Mouse (Mus musculus) T-cell, adult 66 days (primary cell): ENCODE data around the gene 4931414P19Rik. TPM values are rescaled to one million over a fixed set of nuclear protein-coding genes. Genes with fewer than 3 reads are reported as not detected.

Experiments used
- total RNA-seq, 2 experiments: library from RNA; stranded (reverse); gene quantifications; 3 replicates in 1 of 2; 4 replicates in 1 of 2; pipeline ENCODE4 v1.2.4; 2023

Gene 4931414P19Rik
- total RNA-seq = 1 to 10 TPM; 4.8 to 6.4 TPM

DNA sequence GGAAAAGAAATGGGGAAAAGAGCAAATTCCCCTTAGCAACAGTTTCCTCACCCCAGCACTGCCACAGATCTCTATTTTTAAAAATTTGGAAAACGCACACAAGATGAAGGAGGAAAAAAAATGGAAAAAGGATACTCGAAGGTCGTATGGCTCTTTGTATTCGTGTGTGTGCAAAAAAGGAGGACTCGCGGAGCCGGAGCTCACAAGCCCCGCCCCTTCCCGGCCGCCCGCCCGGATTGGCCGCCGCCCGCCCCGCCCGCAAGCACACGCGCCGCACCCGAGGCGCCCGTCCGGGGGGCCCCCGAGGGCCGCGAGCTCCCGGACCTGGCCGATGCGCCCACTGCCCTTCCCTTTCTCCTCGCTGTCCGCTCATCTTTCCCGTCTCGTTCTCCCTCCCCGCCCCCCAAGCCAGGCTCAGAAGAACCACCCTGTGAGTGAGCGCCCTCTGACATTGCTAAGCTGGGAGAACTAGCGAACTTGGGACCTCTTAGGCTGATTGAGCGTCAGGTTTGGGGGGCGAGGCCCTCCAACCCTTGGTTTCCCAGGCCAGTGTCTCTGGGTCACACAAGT lies at the start of gene 4931414P19Rik:
4931414P19Rik (minus strand) TSS at position 242 of the 570 bp plus-strand sequence.

DNA sequence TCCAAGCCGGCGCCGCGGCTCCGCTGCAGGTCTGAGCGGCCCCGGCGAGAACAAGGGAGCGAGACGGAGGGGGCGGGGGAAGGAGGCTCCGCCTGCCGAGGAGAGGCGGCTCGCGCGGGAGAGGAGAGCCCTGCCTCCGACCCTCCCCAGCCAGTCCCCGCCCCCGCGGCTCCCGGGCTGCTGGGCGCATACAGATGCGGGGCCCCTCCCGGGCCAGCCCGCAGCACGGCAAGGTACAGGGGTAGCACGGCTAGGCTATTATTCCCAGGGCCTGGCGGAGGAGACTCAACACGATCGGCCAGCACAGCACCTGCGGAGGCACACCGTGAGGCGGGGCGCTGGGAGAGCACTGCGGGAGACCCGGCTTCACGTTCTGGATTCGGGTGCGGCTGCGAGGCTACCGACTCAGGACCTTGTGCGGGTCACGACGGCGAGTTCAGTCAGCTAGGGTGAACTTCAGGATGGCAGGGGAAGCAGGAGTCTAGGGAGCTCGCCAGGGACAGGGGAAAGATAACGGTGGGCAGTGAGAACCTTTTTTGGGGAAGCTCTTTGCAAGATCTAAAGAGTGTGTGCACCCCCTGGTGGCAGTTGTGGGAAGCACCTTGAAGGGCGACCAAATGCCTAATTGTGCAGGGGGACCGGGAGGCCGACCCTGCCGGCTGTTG lies 35.6 kb upstream of the 4931414P19Rik start, which contains the start of gene Cdh24:
Cdh24 (minus strand) TSS at position 60 of the 665 bp plus-strand sequence.

DNA sequence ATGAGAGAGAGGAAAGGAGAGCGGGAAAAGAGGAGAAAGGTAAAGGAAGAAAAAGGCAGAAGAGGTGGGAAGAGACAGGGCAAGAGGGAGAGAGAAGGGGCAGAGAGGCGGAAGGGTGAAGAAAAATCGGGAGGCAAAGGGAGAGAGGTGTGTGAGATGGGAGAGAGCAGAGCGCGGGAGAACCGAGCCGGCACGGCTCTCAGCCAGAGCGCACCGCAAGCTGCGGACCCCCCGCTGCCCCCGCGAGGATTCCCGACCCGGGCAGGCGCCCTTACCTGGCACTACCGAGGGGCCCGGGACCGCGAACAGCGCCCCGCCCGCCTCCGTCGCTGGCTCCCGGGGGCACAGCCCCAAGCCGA lies 35.1 kb upstream of the 4931414P19Rik start, which contains the start of gene Gm17606:
Gm17606 (plus strand) TSS at position 7 of the 359 bp plus-strand sequence.

DNA sequence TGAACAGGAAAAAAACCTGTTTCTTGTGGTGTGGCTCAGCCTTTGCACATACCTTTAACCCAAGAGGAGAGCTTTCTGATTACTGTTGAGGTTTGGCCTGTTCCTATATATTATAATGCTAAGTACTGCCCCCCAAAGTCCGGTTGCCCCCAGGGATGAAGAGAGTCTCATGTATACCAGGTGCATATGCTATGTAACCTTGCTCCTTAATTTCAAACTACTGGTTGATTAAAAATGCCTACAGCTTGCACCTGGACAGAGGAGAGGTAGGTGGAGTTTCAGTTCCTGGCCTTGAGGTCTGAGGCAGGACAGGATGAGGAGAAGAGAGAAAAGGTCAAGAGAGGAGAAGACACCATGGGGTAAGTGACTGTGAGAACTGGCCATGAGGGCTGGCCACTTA lies 15.3 kb upstream of the 4931414P19Rik start, which contains the start of gene Psmb11:
Psmb11 (plus strand) TSS at position 301 of the 400 bp plus-strand sequence.

DNA sequence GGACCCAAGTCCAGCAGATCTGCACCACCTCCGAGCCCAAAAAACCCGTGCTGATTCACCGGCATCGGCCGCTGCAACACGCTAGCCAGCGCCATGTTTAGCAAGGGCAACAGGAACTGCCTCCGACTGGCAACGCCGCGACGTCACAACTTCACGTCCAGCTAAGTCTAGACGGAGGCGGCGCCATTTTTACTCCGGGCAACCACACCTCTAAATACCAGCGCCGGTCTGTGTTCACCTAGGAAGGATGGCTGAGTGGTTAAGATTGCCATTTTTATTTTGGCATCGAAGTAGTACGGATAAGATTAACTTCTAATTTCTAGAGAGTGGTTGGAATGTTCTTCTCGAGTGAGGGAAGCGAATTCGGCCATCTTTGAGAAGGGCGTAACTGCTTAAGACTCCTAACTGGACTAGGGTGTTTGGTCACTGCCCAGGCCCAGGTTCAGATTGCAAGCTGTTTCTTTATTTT lies 12.1 kb upstream of the 4931414P19Rik start, which contains the start of gene Psmb5:
Psmb5 (minus strand) TSS at position 126 of the 469 bp plus-strand sequence.

DNA sequence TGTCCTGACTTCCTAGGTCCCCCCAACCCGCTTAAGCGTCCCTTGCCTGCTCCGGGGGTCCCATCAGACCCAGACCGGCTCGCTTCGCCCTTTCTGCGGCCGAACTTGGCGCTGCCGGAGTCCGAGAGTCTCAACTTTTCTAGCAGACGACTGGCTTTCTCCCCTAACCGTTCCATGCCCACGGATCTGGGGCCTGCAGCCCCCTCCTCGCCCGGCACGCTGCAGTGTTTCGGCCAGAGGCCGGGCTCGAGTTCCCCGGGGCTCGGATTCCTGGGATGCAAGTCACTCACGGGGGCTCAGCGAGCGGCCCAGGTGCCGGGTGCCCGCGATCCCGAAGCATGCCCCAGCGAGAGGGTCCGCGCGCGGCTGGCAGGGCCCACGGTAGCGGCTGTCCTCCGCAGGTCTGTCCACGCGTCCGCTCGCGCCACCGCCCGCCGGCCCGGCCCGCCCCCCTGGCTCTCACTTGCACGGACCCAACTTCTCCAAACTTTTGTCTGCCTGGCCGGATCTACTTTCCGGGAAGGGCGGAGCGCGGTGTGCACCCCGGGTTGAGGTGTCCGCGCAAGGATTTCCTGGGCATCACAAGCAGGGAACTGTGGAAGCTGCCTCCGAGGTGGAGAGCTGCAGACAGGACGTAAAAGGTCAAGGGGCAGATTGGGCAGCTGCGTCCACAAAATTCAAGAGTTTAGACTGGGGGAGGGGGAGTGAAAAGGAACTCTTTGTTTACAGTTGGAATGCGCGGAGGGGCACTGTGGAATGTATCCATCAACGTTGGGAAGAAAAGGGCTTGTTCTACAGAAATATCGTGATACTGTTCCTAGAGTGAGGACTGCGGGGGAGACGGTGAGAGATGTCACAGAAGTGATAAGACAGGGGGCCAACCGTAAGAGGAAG lies 28.5 kb downstream of the 4931414P19Rik start, which contains the start of gene Ajuba:
Ajuba (minus strand) TSS at position 470 of the 894 bp plus-strand sequence.

DNA sequence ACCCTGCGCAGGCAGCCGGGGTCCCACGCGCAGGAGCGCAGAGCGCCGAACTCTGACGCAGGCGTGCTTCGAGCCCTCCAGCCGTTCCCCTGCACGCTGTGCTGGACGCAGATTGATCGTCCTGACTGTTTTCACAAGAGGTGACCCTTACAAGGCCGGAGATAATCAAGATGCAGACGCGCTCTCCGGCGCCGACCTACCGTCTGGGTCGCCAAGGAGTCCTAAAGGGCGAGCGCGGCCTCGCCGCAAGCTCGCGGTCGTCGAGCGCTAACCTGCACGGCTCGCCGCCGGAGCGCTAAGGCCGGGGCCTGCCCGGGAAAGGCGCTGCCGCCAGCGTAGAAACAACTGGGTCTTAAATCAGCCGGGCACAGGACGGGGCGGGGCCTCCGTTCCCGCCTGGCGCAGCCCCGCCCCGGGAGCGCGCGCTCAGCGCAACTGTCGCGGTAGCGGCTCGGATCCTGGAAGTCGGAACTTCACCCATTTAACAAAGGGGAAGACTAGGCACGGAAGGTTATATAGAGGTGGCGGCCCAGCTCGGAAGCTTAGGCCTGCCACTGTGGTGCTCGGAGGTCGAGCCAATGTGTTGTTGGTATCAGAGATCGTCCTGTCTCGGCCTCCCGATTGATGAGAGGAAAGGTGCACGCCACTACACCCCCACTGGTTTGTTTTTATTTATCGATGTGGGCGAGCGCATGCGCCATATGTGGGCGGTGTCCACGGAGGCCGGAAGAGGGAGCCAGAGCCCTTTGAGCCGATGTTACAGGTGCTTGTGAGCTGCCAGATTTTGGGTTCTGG lies 51.6 kb downstream of the 4931414P19Rik start, which contains the start of gene Haus4:
Haus4 (minus strand) TSS at position 642 of the 795 bp plus-strand sequence.

Other genes with a start within 250 kb of the 4931414P19Rik start
- 10 to 100 TPM; 72.7 to 93.1 TPM for gene Oxa1l, start 245.2 kb downstream of the 4931414P19Rik start, total RNA-seq
- gene Slc7a7, start 188.2 kb downstream of the 4931414P19Rik start, total RNA-seq = 1 to 10 TPM; 1.1 to 2.4 TPM
- gene Mrpl52, start 179.1 kb downstream of the 4931414P19Rik start, total RNA-seq = 10 to 100 TPM; 70.9 to 71.6 TPM
- 1 to 10 TPM in 1 of 2 experiments, under 1 TPM in 1; 0.61 to 1.1 TPM for gene Mmp14, start 174.4 kb downstream of the 4931414P19Rik start, total RNA-seq
- gene Lrp10, start 141.9 kb downstream of the 4931414P19Rik start, total RNA-seq = 100 to 1,000 TPM; 125 to 142 TPM
- gene Rem2, start 129.9 kb downstream of the 4931414P19Rik start, total RNA-seq = 1 to 10 TPM; 1.5 to 1.7 TPM
- 10 to 100 TPM; 39.8 to 40.1 TPM for gene Prmt5, start 88.5 kb downstream of the 4931414P19Rik start, total RNA-seq
- 10 to 100 TPM; 12.0 to 16.5 TPM for gene Haus4, start 51.4 kb downstream of the 4931414P19Rik start, total RNA-seq
- gene Ajuba, start 28.4 kb downstream of the 4931414P19Rik start, total RNA-seq = under 1 TPM; 0.32 to 0.59 TPM
- gene Psmb5, start 12.0 kb upstream of the 4931414P19Rik start, total RNA-seq = 10 to 100 TPM; 60.0 to 72.1 TPM
- gene Psmb11, start 15.4 kb upstream of the 4931414P19Rik start, total RNA-seq = not detected
- gene Gm17606, start 35.0 kb upstream of the 4931414P19Rik start, total RNA-seq = not detected
- 1 to 10 TPM; 8.4 to 8.8 TPM for gene Cdh24, start 35.4 kb upstream of the 4931414P19Rik start, total RNA-seq
- 10 to 100 TPM; 37.4 to 47.4 TPM for gene 1700123O20Rik, start 80.2 kb upstream of the 4931414P19Rik start, total RNA-seq
- 100 to 1,000 TPM; 566 to 583 TPM for gene Acin1, start 80.9 kb upstream of the 4931414P19Rik start, total RNA-seq
- gene Gm29776, start 92.8 kb upstream of the 4931414P19Rik start, total RNA-seq = not detected
- gene Cebpe, start 106.2 kb upstream of the 4931414P19Rik start, total RNA-seq = not detected
- gene Slc7a8, start 176.0 kb upstream of the 4931414P19Rik start, total RNA-seq = under 1 TPM in 1 of 2 experiments, not detected in 1; 0.29 TPM
- gene Rnf212b, start 208.1 kb upstream of the 4931414P19Rik start, total RNA-seq = not detected